Mouse (Mus musculus): ENCODE data around the gene Tdrd12.
"Not testable (repeated sequence)": the region's sequence is repeated elsewhere in the genome, so short reads cannot be mapped to it uniquely, and the experiment has no call there.

The Tdrd12 gene

DNA sequence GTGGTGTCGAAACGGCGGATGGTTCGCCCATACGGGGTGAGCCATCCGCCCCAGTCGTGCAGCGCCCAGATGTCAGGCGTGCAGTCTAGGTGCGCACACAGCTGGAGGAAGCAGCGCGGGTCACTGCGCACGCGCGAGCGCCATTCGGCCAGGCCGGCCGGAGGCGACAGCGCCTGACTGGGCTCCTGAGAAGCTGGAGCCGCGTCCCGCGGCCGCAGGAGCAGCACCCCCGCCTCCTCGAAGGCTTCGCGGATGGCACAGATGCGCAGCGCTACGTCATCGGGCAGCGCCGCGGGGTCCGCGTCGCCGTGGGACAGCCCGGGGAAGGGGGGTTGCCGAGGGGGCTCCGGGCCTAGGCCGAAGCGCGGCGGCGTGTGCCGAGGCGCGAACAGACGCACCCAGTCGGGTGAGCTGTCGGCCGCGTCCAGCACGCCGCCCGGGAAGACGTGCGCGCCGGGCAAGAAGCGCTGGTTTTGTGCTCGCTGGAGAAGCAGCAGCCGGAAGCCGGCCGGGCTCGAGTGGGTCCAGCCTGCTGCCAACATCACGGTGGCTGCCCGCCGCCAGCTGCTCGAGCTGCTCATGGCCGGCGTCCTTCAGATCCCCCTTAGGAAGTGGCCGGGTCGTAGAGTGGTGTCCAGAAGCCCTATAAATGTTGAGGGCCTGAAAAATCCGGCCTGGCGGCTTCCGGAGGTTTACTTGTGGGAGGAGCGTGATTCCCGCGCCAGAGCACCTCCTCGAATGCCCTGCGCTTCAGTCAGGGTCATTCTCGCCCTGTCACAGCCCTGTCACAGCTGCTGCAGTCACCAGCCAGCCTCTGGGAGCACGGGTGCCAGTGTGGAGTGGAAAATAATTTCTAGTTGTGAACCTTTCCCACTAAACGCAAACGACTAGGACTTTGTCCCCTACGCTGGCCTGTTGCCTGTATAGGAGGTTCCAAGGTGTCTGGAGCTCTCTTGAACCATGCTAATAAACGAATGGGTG, 18.0 kb upstream of the Tdrd12 start:
- peak; percentile 73 to 78 for DNase-seq (ENCODE audit: low spot score in 2 of 2)

DNA sequence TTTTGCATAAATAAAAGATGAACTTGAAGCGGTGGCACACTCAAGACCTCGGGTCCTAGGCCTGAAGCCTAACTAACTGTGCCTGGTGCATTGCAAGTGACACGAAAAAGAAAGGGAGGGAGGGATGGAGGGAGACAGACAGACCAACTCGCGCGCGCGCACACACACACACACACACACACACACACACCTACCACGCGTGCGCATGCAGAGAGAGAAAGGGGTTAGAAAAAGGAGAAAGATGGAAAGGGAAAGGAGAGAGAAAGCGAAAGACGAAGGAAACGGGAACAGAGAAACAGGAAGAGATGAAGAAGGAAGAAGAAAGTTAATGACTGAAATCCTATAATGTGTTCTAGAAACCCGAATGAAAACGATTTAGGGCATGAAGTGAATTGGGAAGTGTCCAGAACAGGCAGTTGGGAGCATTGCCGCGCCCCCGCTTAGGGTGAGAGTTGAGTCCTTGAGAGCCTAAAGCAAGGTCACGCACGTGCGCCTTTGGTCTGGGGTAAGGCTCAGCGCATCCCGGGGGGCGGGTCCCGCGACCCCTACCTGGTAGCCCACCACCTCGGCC, 17.1 kb upstream of the Tdrd12 start:
- DNase-seq (ENCODE audit: low spot score in 2 of 2): no peak

- DNase-seq (ENCODE audit: low spot score in 2 of 2): no peak
Measured at GRCm38 (mm10) chr7:35553751-35554604, 16.4 kb upstream of the Tdrd12 start.

DNA sequence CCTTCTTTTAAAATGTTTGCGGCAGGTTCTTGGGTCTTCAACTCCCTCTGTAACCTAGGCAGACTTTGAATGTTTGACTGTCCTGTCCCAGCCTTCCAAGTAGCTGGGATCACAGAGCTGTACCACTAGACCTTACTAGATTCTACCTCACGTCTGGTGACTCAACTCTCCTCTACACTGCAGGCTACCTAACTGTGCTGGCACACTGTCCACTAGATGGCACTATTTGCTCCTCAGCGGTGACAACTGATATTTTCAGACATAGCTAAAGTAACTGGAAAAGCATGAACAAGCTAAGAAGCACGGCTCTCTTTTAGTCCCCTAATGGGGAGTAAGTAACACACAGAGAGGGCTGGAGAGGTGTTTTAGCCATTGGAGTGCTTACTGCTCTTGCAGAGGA, 8.3 kb upstream of the Tdrd12 start:
- DNase-seq (ENCODE audit: low spot score in 2 of 2): peak in 1 of 2 experiments; percentile 11

DNA sequence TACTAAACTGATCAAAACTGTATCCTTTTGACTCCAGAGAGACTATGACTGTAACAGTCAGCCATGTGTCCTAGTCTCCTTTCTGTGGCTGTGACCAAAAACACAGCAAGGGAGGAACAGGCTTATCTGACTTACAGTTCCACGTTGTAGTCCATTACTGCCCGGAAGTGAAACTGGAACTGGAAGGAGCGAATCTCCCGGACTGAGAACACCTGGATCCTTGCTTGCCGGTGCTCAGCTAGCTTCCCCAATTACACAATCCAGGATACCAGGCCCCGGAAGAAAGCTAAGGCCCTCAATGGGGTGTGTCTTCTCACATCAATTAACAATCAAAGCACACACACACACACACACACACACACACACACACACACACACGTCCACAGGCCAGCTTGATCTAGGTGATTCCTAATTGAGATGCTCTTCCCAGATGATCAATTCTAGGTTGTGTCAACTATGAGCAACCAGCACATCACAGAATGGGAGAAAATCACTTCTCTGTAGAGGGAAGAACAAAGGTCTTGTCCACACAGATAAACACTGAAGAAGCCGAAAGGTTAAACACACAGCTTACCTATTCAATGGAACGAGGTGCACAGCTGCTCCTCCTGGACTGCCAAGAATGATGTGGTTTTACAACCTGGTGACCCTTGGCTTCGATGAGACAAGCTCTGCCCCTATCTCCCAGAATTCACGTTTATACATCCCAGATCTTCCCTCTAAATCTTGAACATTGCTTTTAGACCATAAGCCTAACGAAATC, 1.6 kb downstream of the Tdrd12 start:
- DNase-seq (ENCODE audit: low spot score in 2 of 2): no peak

DNA sequence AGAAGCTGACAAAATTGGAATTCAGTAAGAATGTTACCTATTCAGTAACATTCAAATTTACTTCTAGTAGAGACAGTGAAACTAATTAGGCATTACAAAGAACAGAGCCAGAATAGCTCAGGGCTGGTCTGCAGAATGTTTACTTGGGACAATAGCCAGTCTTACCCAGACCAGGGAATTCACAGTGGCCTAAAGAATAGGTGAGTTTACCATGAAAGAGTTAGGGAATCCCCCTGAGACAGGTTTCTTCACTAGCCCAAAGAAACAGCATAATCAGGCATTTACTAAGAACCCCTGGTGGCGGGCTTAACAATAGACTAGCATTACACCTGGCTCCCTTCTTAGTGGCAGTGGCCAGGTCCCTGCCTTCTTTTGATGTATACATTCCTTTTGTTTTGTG, 7.0 kb downstream of the Tdrd12 start:
- not testable (repeated sequence) for DNase-seq (ENCODE audit: low spot score in 2 of 2)

DNA sequence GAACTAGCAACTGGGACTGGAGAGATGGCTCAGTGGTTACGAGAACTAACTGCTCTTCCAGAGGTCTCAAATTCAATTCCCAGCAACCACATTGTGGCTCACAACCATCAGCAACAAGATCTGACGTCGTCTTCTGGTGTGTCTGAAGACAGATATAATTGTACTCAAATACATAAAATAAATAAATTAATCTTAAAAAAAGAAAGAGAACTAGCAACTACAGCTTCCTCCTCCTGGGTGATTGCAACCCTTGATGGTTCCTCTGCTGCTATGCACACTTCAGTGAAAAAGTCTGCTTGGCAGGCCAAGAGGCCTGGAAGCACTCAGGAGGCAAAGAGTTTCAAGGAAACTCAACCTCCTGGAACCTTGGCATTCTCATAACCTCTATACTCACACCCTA, 7.5 kb downstream of the Tdrd12 start:
- no peak for DNase-seq (ENCODE audit: low spot score in 2 of 2)

GRCm38 (mm10) chr7:35526795-35527194, 10.8 kb downstream of the Tdrd12 start:
- DNase-seq (ENCODE audit: low spot score in 2 of 2): no peak

DNA sequence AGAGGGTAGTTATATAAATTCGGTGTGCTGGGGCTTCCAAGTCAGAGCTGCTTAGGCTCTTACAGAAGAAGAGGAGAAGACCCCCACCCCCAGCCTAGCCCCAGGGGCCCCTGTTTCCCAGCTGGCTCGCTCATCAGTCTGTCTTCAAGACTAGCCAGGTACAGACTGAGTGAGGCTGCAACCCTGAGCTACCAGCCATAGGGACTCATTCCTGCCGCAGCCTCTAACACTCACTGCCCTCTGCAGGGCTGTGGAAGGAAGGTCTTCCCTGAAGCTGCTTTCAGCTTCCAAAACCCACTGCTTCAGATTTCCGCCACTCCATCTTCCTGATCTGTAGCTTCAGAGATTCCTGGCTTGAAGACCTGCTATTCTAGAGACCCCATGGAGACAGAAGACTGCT, 35.5 kb downstream of the Tdrd12 start:
- no peak for DNase-seq (ENCODE audit: low spot score in 2 of 2)

DNA sequence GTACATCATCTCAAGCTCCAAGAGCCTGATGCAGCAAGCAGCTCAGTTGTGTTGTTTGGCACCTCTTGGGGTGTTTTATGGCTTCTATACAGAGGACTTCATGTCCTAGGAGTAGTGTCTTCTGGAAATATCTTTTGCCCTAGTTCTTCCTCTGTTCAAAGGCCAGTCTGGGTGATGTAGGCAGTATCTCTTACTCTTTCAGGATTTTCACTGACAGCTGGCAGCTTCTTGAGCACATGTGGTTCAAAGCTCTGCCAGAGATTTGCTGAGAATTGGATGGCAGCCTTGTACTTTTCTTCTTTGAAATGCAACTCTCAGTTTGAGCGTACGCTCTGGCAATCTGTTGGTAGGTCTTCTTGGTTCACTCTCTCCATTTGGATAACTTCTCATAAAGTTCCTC, 40.0 kb downstream of the Tdrd12 start:
- no peak for DNase-seq (ENCODE audit: low spot score in 2 of 2)

DNA sequence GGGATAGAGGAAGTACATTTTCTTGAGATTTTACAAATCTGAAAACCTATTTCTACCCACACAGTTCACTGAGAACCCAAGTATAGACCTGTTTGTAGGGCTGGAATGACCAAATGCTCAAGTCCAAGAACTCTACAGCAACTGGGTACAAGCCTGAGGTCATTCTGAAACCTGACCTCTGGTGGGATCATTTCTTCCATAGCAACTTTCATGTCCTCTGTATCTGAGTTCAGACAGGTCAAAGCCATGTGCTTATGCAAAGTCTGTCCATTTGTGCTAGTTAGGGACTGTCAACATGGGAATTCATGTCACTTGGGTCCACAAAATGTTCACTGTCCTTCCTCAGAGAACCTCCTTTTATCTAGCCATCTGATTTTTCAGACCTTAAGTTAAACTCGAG, 46.5 kb downstream of the Tdrd12 start:
- no peak for DNase-seq (ENCODE audit: low spot score in 2 of 2)

- no peak for DNase-seq (ENCODE audit: low spot score in 2 of 2)
Measured at GRCm38 (mm10) chr7:35490186-35490585, 47.4 kb downstream of the Tdrd12 start.

GRCm38 (mm10) chr7:35486553-35486952, 51.0 kb downstream of the Tdrd12 start:
- no peak for DNase-seq (ENCODE audit: low spot score in 2 of 2)

DNA sequence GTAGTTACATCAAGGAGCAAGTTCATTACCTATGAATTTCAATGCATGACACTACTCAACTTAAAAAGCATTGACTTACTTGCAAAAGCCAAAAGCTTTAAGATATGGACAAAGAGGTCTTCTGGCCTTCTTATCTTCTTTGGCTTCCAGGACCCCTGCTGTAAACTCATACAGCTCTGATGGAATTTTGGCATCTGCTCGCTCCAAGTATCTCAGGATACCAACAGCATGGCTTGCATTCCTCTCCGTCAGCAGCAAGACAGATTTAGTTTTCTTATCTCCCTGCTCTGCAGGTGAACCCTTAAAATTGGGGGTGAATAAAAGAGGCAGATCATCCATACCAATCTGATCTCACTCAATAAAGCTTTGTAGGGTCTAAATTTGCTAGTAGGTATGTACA, 52.4 kb downstream of the Tdrd12 start:
- DNase-seq (ENCODE audit: low spot score in 2 of 2): no peak

DNA sequence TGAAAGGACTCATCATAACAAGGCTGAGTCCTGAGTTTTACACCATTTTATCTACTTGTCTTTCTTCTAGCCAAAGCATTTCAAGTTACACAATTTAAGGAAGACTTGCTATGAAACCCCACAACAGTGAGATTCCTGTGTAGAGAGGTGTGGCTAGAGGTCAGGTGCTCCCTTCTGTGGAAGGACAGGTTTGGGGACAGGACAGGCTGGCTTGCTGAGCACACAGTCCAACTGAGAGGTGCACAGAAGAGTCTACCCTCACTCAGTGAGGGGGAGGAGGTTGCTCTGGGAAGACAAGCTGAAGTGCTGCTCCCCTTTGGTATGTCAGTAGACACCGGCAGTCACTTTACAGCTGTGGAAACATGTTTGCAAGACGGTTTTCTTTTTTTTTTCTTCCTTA, 61.1 kb downstream of the Tdrd12 start:
- peak in 1 of 2 experiments; percentile 6 for DNase-seq (ENCODE audit: low spot score in 2 of 2)

- DNase-seq (ENCODE audit: low spot score in 2 of 2): no peak
Measured at GRCm38 (mm10) chr7:35470794-35471193, 66.8 kb downstream of the Tdrd12 start.

GRCm38 (mm10) chr7:35467856-35468255, 69.7 kb downstream of the Tdrd12 start:
- no peak for DNase-seq (ENCODE audit: low spot score in 2 of 2)

DNA sequence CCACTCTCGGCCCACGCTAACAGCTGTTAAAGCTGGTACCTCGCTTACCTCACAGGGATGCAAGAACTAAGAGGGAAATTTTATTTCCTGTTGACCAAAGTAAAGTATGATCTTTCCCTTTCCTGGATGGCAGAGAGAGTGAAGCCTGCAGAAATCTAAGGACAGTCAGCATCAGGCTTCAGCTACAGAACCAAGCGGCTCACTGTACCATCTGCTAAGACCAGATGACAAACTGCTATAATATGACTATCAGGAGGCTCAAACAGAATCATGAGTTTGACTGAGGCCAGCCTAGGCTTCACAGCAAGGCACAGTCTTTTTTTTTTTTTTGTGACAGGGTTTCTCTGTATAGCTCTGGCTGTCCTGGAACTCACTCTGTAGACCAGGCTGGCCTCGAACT, 72.5 kb downstream of the Tdrd12 start:
- no peak for DNase-seq (ENCODE audit: low spot score in 2 of 2)

DNA sequence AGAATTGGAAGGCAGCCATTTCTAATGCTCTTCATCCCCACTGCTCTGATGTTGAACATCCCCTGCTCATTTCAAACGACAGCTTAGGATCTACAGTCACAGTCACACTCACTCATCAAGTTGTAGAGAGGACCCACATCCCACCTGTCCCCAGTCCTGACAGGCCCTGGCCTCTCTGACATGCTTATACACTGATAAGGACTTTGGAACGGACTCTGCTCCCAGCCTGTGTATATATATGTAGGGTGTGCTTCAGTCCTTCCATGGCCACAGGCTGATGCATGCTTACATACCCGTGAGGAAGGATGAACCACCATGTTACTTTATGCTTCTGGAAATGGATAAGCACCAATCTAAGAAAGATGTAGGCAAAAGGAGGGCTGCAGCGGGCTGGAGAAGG, 76.6 kb downstream of the Tdrd12 start:
- no peak for DNase-seq (ENCODE audit: low spot score in 2 of 2)

- DNase-seq (ENCODE audit: low spot score in 2 of 2): no peak
Measured at GRCm38 (mm10) chr7:35456091-35456814, 81.3 kb downstream of the Tdrd12 start.

DNA sequence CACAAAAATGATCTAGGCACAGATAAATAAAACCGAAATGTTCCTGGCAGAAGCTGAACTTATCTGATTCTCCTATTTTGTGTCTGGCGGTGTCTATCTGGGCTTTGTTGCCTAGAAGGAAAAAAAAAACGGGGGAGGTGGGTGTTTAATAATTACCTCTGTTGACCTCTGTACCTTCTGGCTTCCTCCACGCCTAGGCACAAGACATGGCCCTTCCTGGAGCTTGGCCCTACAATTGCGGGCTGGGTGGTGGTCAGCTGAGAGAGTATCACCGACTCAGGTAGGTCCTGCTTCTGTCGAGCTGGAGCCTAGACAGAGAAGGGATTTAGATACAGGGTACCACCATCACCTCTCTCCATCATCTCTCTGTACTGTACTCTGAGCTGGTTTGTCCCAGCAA, 88.7 kb downstream of the Tdrd12 start:
- no peak for DNase-seq (ENCODE audit: low spot score in 2 of 2)

All from urinary bladder, adult 18-20 months (tissue).